Mouse (Mus musculus) retina, embryonic 14.5 days (tissue): ENCODE data around the gene Ptk7.
A peak's percentile ranks its signal among the peaks of the same experiment; 100 is the strongest.

Source experiments
- DNase-seq: peaks from one replicate; pipeline ENCODE4 v3.0.0-alpha.2; 2015; ENCODE audit warnings: low spot score

Gene Ptk7

DNA sequence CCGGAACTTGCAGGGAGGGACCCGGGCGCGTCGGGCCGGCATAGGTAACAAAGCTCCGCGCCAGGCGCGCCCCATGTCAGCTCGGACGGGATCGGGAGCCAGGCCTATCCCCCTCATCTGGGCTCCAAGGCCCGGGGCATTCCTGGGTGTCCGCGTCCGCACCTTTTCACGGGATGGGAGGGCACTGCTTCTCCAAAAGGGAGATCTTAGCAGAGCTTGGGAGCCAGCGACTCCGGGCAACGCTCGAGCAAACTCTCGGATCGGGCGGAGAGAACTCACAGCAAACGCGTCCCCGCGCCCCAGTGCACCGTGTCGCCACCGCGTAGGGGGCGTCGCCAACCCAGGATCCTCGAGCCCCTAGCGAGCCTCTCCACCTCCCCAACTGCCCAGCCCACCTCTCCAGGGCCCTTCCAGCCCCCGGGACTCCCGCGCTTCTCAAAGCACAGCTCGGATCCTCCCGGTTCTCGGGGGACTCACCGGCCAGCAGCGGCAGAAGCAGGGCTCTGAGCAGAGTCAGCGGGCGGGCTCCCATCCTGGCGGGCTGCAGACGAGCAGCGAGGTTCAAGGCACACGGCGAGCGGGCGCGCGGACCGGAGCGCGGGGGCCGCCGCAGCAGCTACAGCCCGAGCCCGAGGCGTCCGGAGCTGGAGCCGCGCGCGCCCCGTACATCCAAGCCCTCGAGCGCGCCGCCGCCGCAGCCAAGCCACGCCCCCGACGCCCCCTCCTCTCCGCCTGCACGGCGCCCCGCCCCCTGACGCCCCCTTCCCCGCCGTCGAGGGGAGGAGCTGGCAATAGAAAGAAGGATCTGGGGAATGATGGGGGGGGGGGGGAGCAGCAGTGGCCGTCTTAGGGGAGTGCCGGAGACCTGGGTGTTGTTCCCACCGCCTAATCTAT is at the start of gene Ptk7:
Gene Ptk7, minus strand, starts transcription at position 714 of the 894 bp plus-strand sequence.
- DNase-seq: peak; percentile 89

DNA sequence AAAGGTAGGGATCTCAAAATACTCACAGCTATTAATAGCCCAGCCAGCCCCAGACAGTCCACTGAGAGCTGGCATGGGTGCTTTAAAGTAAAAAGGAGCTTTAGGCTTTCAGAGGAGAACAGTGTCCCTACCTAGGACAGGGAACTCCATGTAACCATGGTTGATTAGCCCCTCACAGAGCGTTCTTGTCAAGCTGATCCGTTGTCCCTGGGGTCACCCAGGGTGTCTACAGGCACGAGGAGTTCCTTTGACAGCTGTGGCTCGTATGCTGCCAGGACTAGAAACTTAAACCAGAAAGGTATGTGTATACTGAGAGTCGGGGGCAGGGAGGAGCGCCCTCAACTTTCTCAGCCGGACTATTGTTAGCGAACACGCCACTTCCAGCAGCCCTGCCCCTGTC is 49.6 kb upstream of the Ptk7 start:
- no peak for DNase-seq

DNA sequence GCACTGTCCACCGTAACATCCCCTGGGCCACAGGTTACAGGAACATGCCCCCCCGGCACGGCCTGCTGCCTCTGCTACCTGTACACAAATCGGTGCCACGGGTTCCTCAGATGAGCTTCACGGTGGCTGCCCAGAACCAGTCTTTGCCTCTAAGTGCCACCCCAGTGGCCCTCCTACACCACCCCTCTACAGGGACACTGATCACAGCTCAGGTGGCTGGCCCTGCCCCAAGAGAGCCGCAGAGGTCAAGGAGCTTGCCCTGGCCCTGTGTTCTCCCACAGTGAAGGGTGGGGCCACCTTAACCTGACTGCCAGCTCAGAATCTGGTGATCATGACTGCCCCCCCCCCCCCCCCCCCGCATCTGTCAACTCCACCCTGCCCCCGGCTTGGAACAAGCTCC is 49.1 kb upstream of the Ptk7 start, which contains the start of gene Mea1:
Gene Mea1, plus strand, starts transcription at position 378 of the 400 bp plus-strand sequence.
- no peak for DNase-seq

DNA sequence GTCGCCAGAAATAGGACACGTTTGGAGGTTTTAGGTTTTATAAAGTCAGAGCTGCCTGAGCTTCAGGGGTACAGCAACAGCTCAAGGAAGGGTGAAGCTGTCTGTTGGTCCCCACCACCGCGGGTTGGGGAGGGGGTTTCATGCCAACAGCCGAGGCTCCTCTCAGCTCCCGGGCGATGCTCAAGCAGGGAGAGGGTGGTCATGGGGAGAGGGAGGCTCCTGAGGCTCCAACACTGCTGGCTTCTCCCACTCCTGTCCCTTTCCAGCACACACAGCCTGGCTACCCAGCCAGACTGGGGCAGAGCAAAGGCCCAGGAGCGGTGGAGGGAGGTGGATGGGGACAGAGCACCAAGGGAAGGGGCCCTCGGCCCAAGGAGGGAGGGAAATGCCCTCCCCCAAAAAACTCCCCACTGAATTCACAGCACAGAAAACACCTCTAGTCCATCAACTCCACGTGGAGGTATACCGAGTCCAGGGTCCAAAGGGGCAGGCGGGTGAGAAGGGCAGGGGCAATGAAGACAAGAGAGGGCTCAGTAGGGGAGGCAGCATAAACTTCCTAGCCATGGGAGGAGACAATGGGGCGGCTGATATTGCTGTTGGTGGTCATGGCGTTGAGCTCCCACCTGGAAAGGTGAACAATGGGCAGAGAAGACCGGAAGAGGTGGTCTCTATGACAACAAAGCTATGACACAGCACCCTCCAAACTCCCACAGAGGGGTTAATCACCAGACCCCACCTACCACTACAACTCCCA is 45.4 kb upstream of the Ptk7 start:
- no peak for DNase-seq

DNA sequence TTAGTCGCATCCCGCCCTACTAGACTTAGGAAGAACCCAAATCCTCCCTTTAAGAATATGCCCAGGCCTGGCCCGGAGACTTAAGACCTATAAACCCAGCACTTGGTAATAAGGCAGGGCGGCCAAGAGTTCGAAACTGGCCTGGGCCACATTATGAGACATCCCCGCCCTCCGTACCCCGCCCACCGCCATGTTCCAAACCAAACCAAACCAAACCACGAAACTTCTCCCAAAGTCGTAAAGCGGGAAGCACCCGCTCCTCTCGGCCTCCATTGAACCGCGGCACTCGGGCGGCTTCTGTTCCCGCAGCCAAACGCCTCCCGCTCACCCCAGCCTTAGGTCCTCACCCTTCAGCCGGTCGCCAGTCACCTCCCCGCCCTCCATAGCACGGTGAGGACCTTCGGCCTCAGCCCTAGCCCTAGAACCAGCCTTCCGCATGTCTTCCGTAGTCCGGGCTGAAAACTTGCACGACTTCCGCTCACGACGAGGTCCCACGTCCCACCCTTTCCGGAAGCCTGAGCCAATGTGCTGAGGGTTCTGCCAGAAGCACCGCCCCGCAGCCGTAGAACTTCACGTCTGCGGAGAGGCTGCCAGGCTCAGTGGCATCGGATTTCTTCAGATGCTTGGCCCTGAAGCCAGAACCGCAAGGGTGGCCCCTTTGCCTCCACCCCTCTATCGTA is 44.7 kb upstream of the Ptk7 start, which contains the start of gene Rrp36:
Gene Rrp36, minus strand, starts transcription at position 503 of the 680 bp plus-strand sequence.
- peak; percentile 92 for DNase-seq

DNA sequence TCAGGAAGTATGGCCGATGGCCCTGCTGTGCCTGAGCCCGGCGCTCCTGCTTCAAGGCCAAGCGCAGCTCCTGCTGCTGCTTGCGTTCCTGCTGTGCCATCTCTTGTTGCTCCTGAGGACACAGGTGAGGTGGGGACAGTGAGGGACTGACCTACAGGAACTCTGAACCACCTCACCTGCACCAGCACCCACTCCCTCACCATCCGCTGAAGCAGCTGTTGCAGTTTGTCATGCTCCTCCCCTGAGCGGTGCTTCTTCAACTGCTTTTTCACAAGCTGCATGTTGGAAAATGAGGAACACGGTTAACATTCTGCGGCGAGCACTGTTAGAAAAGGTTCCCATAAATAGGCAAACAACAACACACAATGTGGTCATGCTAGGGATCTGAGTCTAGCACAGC is 40.6 kb upstream of the Ptk7 start:
- DNase-seq: no peak

DNA sequence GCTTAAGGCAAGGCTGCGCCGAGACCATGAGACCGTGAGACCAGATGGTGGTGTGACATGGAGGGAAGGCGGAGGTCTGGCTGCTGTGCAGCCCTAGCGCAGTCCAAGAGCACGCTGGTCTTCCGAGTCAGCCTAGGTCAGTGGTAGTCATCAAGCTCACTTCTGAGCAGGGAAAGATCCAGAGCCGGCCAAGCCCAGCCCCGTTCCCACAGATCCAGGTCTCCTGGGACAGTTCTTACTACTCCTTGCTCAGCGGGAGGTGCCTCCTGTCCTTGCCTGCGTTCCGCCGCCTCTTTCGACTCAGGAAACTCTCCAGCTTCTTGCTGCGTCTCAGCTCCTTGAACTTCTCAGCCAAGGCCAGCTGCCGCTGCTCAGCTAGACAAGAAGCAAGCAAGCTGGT is 38.4 kb upstream of the Ptk7 start:
- no peak for DNase-seq

DNA sequence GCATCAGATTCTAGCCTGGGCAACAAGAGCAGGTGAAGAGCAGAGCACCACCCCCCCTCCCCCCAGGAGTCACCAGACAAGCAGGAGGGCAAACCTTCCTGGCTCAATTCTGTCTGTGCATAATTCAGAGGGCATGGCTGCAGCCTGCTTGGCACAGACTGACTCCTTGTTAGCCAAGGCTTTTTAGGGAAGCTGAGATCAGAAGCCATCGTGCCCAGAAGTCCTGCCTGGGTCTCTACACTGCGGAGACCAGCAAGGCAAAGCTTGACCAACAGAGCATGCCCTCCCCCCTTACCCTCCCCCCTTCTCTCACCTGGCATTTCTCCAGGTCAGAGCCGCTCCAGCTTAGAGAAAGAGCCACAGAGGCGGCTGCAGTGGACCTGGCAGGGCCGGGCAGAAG is 33.4 kb upstream of the Ptk7 start:
- no peak for DNase-seq

DNA sequence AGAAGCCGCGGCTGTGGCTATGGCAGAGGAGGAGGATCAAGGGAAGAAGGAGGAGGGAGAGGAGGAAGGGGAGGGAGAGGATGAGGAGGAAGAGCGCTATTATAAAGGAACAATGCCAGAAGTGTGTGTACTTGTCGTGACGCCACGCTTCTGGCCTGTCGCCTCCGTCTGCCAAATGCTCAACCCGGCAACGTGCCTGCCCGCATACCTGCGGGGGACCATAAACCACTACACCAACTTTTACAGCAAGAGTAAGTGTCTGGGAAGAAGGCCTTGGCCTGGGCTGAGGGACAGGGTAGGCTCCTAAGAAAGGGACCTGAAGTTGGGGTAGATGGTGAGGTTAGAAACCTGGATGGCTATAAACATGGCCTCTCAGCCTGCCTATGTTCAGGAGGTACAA is 32.7 kb upstream of the Ptk7 start:
- DNase-seq: no peak

DNA sequence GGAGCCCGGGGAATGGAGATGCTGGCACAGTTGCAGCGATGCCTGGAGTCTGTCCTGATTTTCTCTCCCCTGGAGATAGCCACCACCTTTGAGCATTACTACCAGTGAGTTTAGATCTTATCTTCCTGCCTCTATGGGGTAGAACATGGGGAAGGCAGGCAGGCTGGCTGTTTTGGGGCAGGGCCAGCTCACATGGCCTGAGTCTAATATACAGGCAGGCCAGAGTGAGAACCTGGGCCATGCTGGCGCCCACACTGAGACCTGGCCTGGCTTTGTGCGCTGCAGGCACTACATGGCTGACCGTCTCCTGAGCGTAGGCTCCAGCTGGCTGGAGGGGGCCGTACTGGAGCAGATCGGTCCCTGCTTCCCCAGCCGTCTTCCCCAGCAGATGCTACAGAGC is 32.0 kb upstream of the Ptk7 start:
- no peak for DNase-seq

DNA sequence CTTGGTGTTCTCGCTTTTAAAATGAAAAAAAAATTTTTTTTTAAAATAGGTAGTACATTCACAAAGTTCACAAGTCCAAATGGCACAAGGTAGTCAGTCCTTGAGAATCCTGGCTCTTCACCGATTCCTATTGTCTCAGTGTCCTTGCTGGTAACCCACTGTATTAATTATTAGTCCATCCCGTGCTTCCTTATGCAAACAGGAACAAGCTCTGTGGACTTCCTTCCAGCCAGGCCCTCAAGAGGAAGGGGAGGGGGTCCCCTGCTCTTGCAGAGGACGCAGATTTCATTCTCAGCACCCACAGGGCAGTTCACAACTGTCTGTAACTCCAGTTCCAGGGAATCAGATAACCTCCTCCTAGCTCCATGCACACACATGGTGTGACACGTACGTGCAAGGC is 26.8 kb upstream of the Ptk7 start:
- DNase-seq: no peak

DNA sequence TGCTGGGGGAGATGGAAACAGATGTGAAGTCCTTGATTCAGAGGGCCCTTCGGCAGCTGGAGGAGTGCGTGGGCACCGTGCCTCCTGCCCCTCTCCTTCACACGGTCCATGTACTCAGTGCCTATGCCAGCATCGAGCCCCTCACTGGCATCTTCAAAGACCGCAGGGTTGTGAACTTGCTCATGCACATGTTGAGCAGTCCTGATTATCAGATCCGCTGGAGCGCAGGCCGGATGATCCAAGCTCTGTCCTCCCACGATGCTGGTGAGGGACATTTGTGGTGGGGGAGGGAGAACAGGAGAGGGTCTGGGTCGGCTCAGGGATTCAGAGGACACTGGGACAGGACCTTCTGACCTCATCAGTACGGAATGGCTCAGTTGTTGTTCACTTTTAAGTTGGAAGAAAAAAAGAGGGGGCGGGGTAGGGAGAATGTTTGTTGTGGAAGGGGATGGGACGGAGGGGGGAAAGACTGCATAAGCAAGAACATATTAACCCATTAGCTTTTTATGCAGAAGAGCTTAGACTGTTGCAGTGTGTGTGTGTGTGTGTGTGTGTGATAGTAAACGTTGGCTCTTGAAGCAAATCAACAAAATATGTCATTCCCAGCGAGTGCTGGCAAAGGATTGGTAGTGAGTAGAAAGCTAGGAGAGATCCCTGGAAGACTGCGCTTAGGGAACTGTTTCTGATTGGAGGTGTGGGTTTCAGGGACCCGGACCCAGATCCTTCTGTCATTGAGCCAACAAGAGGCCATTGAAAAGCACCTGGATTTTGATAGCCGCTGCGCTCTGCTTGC is 22.6 kb upstream of the Ptk7 start:
- DNase-seq: no peak

DNA sequence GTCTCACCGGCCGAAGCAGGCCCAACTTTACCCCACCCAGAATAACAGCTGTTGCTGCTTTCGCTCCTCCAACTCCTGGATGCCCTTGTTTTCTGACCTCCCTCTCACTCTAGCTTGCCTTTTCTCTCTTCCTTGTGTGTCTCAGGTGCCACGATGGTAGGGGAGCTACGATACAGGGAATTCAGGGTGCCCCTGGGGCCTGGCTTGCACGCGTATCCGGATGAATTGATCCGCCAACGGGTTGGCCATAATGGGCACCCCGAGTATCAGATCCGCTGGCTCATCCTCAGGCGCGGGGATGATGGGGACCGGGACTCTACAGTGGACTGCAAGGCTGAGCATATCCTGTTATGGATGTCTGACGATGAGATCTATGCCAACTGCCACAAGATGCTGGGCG is 22.0 kb upstream of the Ptk7 start:
- DNase-seq: no peak

DNA sequence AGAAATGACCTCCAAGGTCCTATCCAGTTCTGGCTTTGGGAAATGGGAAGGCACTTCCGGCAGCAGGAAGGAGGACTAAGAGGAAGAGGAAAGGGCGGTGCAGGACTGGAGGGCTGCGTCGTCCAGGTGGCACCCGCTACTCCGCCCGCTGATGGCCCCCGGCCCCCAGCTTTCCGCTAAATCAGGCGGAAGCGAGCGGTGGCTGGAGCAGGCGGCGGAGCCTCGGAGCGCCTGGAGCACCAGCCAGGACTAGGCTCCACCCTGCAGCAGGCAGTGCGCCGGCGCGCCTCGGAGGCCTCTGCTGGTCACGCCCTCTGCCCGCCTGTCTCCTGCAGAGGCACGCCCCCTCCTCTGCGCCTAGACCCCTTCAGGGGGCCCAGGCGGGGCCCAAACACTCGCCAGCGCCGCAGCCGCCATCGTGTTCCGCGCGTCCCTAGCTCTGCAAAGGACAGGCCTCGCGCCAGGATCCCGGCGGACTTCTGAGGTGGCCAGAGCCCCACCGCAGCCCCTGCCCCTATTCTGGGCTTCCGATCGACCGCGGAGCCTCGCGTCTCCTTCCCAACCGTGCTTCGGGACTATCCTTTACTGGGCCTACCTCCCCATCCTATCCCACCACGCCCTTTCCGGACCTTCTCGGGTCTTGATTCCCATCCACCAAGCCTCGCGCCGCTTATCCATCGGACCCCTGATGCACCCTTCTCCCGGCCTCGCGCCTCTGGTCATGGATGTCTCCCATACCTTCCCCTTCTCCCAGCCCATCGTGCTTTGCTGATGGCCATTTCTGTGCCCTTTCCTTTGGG is 21.1 kb upstream of the Ptk7 start, which contains the start of gene Cul7:
Gene Cul7, plus strand, starts transcription at position 106 of the 800 bp plus-strand sequence.
- DNase-seq: peak; percentile 94

DNA sequence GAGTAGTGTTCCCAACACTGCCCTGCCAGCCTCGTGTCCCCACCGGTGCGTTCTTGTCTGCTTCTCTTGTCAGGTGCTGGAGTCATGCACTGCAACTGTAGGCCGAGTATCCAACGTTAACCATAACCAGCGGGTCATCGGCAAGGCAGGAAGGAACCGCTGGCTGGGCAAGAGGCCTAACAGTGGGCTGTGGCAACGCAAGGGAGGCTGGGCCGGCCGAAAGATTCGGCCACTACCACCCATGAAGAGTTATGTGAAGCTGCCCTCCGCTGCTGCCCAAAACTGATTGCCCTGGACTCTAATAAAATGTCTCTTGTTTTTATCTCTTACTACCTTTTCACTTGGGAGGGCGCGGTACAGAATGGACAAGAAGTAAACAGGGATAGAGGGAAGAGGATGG is 20.5 kb upstream of the Ptk7 start:
- no peak for DNase-seq

DNA sequence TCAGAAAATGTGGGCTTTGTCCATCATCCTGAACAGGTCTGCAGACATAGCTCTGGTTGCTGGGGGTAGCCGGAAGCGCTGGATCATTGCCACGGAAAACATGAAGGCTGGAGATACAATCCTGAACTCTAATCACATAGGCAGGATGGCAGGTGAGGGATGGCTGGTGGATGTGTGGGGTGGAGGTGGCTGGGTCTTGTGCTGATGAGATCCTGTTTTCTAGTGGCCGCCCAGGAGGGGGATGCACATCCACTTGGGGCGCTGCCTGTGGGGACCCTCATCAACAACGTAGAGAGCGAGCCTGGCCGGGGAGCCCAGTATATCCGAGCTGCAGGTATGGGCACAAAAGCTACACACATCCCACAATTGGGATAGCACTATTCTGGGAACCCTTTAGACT is 19.1 kb upstream of the Ptk7 start:
- DNase-seq: no peak

DNA sequence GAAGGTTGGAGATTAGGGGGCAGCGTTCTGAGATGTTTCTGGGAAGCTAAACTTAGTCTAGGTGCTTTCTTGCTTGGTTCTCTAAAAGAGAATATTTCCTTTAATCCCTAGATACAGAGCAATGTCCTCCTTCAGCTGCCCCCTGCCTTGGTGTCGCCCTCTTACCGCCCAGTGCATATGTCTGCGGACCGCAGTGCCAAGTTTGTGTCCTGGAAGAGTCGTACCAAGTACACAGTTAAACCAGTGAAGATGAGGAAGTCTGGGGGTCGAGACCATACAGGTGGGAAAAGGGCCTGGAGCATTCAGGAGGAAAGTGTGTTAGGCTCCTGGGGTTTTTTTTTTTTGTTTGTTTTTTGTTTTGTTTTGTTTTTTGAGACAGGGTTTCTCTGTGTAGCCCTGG is 18.0 kb upstream of the Ptk7 start:
- DNase-seq: no peak

DNA sequence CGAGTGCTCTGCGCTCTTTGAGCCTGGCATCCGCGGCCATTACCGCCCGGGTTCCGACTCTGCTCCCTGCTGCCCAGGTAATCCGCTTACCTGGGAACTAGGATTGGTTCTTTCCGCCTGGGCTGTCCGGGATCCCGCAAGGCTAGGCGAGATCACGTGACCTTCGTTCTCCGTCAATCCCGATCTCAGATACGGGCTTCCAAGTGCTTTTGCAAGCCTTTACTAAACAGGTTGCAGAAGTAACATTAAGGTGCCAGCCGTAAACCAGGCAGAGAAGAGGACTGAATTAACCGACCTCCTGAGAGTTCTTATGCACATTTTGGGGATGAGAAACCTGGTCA is 17.0 kb upstream of the Ptk7 start:
- no peak for DNase-seq

DNA sequence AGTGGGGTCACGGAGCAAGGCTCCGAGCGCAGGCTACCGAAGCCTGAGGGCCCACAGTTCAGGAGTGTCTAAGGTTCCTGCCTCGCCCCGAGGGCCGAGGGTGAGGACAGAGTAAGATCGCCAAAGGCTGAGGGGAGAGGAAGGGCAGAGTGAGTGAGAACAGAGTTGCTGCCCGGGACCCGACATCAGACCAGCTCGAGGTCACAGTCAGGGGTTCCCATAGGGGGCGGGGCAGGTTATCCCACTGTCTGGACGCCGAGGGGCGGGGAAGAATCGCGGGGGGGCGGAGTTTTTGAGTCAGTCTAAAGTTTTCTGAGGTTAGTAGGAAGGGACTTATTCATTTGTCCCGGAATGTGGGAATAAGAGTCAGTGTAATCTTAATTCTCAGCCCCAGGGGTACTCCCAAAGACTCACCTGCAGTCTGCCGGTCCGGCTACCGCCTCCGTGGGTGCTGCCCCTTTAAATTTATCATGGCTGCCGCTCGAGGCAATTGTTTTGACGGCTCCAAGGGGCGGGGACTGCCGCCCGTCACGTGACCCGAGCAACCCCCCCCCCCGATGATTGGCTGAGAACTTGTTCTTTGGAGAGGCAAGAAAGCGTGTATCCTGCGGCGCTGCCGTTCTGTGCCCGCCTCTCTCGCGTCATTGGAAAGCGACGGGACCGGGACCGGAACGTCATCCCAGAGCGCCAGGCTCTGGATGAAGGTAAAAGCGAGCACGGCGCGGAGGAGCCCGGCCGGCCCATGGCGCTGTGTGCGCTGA is 16.4 kb upstream of the Ptk7 start, which contains the start of the genes Klc4 and Mrpl2:
Gene Klc4, minus strand, starts transcription at position 462 of the 761 bp plus-strand sequence.
Gene Mrpl2, plus strand, starts transcription at position 669 of the 761 bp plus-strand sequence.
- DNase-seq: peak; percentile 97

DNA sequence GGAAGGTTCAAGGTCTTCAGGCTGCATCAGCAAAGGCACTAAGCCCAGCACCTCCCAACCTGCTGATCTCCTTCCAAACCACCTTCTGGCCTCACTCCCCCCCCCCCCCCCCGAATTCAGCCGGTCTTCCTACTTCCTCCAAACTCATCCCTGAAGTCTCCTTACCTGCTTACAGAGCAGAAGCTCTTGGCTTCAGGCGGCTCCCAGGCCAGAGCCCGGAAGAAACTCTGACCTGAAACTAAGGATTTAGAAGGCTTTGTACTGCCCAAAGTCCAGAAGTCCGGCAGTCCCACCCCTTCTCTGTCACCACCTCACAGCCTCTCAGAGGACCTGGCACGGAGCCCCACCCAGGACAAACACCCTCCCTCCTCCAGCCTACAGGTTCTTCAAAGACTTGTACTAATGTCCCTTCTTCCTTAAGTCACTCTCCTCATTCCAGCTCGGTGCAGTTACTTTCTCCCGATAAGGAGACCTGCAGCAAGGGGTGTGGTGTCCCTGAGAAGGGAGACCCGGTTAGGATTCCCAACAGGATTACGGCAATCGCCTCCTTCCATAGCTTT is 15.7 kb upstream of the Ptk7 start:
- DNase-seq: no peak
